ENCODE assay signal across 22 mouse cellular contexts in the genomic region with DNA sequence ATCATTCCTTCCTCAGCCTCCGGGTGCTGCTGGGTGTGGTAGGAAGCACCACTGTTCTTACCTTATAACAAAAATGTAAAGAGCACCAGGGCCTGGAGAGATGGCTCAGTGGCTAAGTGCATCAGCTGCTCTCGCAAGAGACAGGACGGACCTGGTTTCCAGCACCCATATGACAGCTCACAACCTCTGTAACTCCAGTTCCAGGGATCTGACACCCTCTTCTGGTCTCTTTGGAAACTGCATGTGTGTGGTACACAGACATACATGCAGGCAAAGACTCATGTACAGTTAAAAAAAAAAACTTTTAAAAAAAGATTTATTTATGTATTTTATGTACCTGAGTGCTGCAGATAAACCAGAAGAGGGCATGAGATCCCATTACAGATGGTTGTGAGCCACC. TPM values are rescaled to one million over a fixed set of nuclear protein-coding genes. Genes with fewer than 3 reads are reported as not detected.
"Had no signal": no experiment of that assay in that cellular context is flagged by ENCODE, and none has a peak within 500 bp of the region (broad histone marks: within the 10 kb centered on the region; RNA-seq: fewer than 3 reads in every experiment).

No protein-coding gene starts in this region.

- DNase-seq: kidney, adult 8-10 months; kidney, postnatal 25 days; lung, postnatal 10 days; retina, postnatal 1 day; right cerebral cortex, postnatal 4 days; thymus, adult 18-20 months; thymus, postnatal 14 days had no signal

- H3K4me2 ChIP-seq: intestine, embryonic 15.5 days; limb, embryonic 15.5 days; liver, embryonic 15.5 days; lung, embryonic 14.5 days; midbrain, embryonic 12.5 days; neural tube, embryonic 13.5 days had no signal

- H3K27ac ChIP-seq: left cerebral cortex, adult 2 months; limb, embryonic 15.5 days; liver, embryonic 15.5 days; macrophage; midbrain, embryonic 12.5 days; neural tube, embryonic 13.5 days had no signal

- ATAC-seq: midbrain, embryonic 16.5 days had no signal

- H3K27me3 ChIP-seq: intestine, embryonic 15.5 days; limb, embryonic 15.5 days; liver, embryonic 15.5 days; midbrain, embryonic 12.5 days; neural tube, embryonic 13.5 days had no signal

- H3K4me3 ChIP-seq: intestine, embryonic 15.5 days; left cerebral cortex, adult 2 months; limb, embryonic 15.5 days; liver, embryonic 15.5 days; midbrain, embryonic 12.5 days; neural tube, embryonic 13.5 days had no signal

- H3K9ac ChIP-seq: intestine, embryonic 15.5 days; limb, embryonic 15.5 days; liver, embryonic 15.5 days; lung, embryonic 14.5 days; midbrain, embryonic 12.5 days; neural tube, embryonic 13.5 days had no signal

- H3K9me3 ChIP-seq: intestine, embryonic 15.5 days; limb, embryonic 15.5 days; liver, embryonic 15.5 days had no signal

- H3K4me1 ChIP-seq: intestine, embryonic 15.5 days; limb, embryonic 15.5 days; liver, embryonic 15.5 days; midbrain, embryonic 12.5 days; neural tube, embryonic 13.5 days had no signal

- H3K36me3 ChIP-seq: intestine, embryonic 15.5 days; limb, embryonic 15.5 days; liver, embryonic 15.5 days; midbrain, embryonic 12.5 days; neural tube, embryonic 13.5 days had no signal

RNA-seq across cellular contexts. Expression of gene Krtdap, which starts 15.6 kb away (rescaled TPM):
- total RNA-seq: layer of hippocampus, postnatal 25 days; left cerebral cortex, adult 2 months; left cerebral cortex, postnatal 25 days; megakaryocyte-erythroid progenitor cell, adult 5-6 weeks had no signal
- polyA plus RNA-seq: limb, embryonic 11.5 days; lung, embryonic 14.5 days; macrophage; midbrain, embryonic 12.5 days; midbrain, embryonic 16.5 days; spleen, adult 2 months had no signal

RNA-seq across cellular contexts. Expression of gene Ffar2, which starts 20.3 kb away (rescaled TPM):
- total RNA-seq: layer of hippocampus, postnatal 25 days; left cerebral cortex, adult 2 months; left cerebral cortex, postnatal 25 days had no signal
- polyA plus RNA-seq: limb, embryonic 11.5 days; limb, embryonic 15.5 days; midbrain, embryonic 12.5 days had no signal

RNA-seq across cellular contexts. Expression of gene Dmkn, which starts 39.7 kb away (rescaled TPM):
- total RNA-seq: megakaryocyte-erythroid progenitor cell, adult 5-6 weeks had no signal
- polyA plus RNA-seq: limb, embryonic 11.5 days had no signal

RNA-seq across cellular contexts. Expression of gene Ffar3, which starts 52.7 kb away (rescaled TPM):
- total RNA-seq: layer of hippocampus, postnatal 25 days; left cerebral cortex, adult 2 months; left cerebral cortex, postnatal 25 days; megakaryocyte-erythroid progenitor cell, adult 5-6 weeks had no signal
- polyA plus RNA-seq: limb, embryonic 15.5 days; liver, embryonic 15.5 days; lung, embryonic 14.5 days; macrophage; midbrain, embryonic 12.5 days; midbrain, embryonic 16.5 days; neural tube, embryonic 13.5 days; urinary bladder, adult 2 months had no signal
